Mouse (Mus musculus) bone marrow macrophage, adult 2 months (primary cell): ENCODE measurements around the gene Olfr54.
"Not testable (repeated sequence)": the region's sequence is repeated elsewhere in the genome, so short reads cannot be mapped to it uniquely, and the experiment has no call there.

Experiments
- CTCF ChIP-seq: IDR thresholded peaks from 2 replicates; pipeline ENCODE4 v1.5.1; 2012; ENCODE audit warnings: low read depth, mild to moderate bottlenecking, low read length, moderate library complexity
- POLR2A ChIP-seq: IDR thresholded peaks from 2 replicates; pipeline ENCODE4 v1.6.1; 2012; ENCODE audit warnings: mild to moderate bottlenecking, low read depth, low read length, borderline replicate concordance

GRCm38 (mm10) chr11:51044776-51045175 lies 30.7 kb downstream of the Olfr54 start:
- not testable (repeated sequence) for TF ChIP-seq POLR2A, CTCF
